Mouse (Mus musculus) E14TG2a.4 (cell line): Measurements from ENCODE around the gene Cpne7.
A peak's percentile ranks its signal among the peaks of the same experiment; 100 is the strongest.

Source experiments
- H3K27me3 ChIP-seq: 2 replicates; pipeline ENCODE4 v1.6.1; 2014; ENCODE audit warnings: low read length, control low read depth; ENCODE audit not compliant: insufficient read depth
- H3K36me3 ChIP-seq: 2 replicates; pipeline ENCODE4 v1.6.1; 2014; ENCODE audit warnings: low read length, control low read depth; ENCODE audit not compliant: insufficient read depth
- H3K4me1 ChIP-seq: replicated peaks from 2 replicates; pipeline ENCODE4 v1.6.1; 2014; ENCODE audit warnings: low read depth, low read length, control low read depth
- H3K4me3 ChIP-seq: replicated peaks from 2 replicates; pipeline ENCODE4 v1.5.1; 2014; ENCODE audit warnings: mild to moderate bottlenecking, low read length
- H3K9me3 ChIP-seq: 2 replicates; pipeline ENCODE4 v1.6.1; 2014; ENCODE audit warnings: low read length, control low read depth
- CTCF ChIP-seq: conservative IDR thresholded peaks from 2 replicates; pipeline ENCODE4 v1.5.1; 2014; ENCODE audit warnings: low read length
- NANOG ChIP-seq: IDR thresholded peaks from 2 replicates; pipeline ENCODE4 v1.6.1; 2014; ENCODE audit warnings: borderline replicate concordance, low read length, mixed read lengths
- POU5F1 ChIP-seq: IDR thresholded peaks from 2 replicates; pipeline ENCODE4 v1.6.1; 2014; ENCODE audit warnings: low read length, borderline replicate concordance

Gene Cpne7

DNA sequence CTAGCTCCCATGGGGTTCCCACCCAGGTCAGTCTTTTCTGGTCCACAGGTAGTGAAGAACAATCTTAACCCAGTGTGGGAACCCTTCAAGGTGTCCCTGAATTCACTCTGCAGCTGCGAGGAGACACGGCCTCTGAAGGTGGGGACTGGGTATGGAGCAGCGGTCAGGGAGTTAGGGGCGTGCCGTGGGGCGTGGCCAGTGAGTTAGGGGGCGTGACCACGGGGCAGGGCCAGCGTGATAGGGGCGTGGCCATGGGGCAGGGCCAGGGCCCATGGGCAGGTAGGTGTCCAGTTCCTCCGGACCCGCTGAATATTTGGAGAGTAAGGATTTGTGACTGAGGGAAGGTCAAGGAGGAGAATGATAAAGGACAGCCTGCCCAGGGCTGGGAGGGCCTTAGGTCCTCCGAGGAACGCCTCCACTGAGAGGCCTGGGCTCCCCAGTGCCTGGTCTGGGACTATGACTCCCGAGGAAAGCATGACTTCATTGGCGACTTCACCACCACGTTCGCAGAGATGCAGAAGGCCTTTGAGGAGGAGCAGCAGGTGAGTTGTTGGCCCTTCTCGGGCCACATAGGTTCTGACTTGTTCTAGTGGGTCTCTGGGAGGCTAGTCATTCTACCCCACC lies 9.1 kb downstream of the Cpne7 start:
- Histone ChIP-seq H3K36me3 (no peaks in the 10 kb centered on the region), H3K9me3 (no peaks in the 10 kb centered on the region), H3K27me3 (peaks cover 47% of the 10 kb centered on the region), H3K4me3 (peak overlapping the region; percentile 57), H3K4me1 (peaks cover 27% of the 10 kb centered on the region)
- TF ChIP-seq POU5F1 (no peak), NANOG (no peak), CTCF (no peak)

DNA sequence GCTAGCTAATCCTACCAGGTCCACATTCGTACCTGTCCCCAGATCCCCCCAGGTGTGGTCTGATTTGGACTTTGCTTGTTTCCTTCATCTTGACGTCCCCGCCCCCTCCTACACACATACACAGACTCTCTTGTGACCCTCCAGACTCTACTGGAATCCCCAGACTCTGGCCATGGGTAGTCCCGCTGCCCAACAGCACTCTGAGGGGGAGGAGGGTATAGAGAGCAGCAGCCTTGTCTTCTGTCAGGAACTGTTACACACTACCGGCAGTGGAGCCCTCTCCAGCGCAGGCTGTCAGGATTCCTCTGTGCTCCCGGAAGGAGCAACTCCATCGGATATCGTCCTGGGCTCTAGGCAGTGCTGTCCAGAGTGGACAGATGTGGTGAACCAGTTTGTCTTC lies 13.9 kb downstream of the Cpne7 start:
- H3K9me3 ChIP-seq: peaks cover 8% of the 10 kb centered on the region
- no peak for TF ChIP-seq NANOG
- no peak for TF ChIP-seq POU5F1
- TF ChIP-seq CTCF: no peak
- H3K36me3 ChIP-seq: no peaks in the 10 kb centered on the region
- H3K4me1 ChIP-seq: peaks cover 21% of the 10 kb centered on the region
- H3K27me3 ChIP-seq: peaks cover 21% of the 10 kb centered on the region; the same call in 1 of the 2 replicates
- no peak overlapping the region for H3K4me3 ChIP-seq

DNA sequence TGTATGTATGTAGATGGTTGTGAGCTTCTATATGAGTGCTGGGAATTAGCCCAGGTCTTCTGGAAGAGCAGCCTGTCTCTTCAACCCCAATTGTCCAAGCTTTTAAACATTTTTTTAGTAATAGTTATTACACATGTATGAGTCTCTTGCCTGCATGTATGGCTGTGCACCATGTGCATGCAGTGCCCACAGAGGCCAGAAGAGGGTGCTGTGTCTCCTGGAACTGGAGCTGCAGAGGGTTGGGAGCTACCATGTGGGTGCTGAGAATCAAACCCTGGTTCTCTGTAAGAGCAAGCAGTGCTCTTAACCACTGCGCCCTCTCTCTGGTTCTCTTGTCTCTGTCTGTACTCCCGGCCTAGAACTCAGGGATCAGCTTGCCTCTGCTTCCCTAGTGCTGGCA lies 15.8 kb downstream of the Cpne7 start:
- Histone ChIP-seq H3K4me3 (no peak overlapping the region), H3K36me3 (no peaks in the 10 kb centered on the region), H3K27me3 (peaks cover 20% of the 10 kb centered on the region; the same call in 1 of the 2 replicates), H3K4me1 (peaks cover 9% of the 10 kb centered on the region), H3K9me3 (peaks cover 24% of the 10 kb centered on the region)
- TF ChIP-seq CTCF (peak; percentile 40), NANOG (no peak)

DNA sequence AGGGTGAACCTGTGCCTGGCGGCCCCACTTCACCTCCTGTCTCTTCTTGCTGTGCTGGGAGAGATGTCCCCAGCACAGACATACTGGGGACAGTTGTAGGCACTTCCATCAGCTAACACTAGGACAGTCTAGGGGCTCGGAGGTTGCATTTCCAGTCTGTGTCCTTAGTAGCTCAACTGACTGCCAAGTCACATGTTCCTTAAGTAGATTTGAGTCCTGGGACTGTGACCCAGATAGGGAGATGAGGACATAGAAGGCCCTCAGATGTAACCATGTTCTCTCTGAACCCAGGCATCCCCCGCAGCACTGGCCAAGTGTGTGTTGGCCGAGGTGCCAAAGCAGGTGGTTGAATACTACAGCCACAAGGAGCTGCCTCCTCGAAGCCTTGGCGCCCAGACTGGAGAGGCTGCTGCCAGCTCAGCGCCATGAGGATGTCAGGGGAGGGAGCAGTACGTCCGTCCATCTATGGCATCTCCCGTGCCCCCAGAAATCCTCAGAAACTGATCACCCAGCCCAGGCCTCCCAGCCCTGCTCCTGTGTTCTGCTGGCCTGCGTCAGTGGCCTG lies 17.1 kb downstream of the Cpne7 start:
- Histone ChIP-seq H3K27me3 (peaks cover 13% of the 10 kb centered on the region; the same call in 1 of the 2 replicates), H3K4me1 (peaks cover 9% of the 10 kb centered on the region), H3K4me3 (no peak overlapping the region), H3K36me3 (no peaks in the 10 kb centered on the region), H3K9me3 (peaks cover 37% of the 10 kb centered on the region)
- TF ChIP-seq POU5F1: no peak
- no peak for TF ChIP-seq NANOG
- TF ChIP-seq CTCF: no peak

DNA sequence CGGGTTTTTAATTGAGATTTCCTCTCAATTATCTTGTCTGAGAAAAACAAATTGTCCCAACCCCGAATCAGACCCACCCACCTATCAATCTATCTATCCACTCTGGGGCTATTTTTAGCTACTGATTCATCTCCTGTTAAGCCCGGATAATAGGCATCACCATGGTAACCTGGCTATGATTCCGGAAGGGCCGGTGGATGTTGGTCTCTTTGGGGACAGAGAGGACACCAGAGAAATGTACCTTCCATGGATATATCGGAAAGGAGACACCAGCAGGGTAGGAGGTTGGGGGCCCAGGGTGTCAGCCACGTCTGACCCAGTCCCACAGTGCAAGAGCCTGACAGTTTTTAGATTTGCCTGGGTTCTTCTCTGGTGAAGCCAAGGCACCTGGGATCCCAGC lies 18.2 kb downstream of the Cpne7 start:
- Histone ChIP-seq H3K27me3 (peaks cover 7% of the 10 kb centered on the region; the same call in 1 of the 2 replicates), H3K36me3 (no peaks in the 10 kb centered on the region), H3K9me3 (peaks cover 48% of the 10 kb centered on the region), H3K4me1 (peaks cover 9% of the 10 kb centered on the region), H3K4me3 (no peak overlapping the region)
- no peak for TF ChIP-seq CTCF
- no peak for TF ChIP-seq POU5F1
- no peak for TF ChIP-seq NANOG

DNA sequence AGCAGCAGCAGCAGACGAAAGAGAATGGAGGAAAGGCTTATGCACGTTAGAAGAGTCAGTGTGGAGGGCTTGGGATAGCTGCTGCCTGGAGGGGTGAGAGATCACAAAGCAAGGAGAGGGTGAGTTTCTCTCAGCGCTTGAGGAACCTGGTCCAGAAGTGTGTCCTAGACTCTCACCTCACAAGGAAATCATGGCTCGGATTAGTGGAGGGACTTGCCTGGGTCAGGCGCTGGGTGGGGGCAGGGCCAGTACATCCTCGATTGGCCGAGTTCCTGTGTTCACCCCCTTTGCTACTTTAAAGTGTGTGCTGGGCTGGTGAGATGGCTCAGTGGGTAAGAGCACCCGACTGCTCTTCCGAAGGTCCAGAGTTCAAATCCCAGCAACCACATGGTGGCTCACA lies 18.6 kb downstream of the Cpne7 start:
- Histone ChIP-seq H3K27me3 (peaks cover 6% of the 10 kb centered on the region; the same call in 1 of the 2 replicates), H3K4me3 (no peak overlapping the region), H3K36me3 (no peaks in the 10 kb centered on the region), H3K9me3 (peaks cover 52% of the 10 kb centered on the region), H3K4me1 (peaks cover 8% of the 10 kb centered on the region)
- TF ChIP-seq NANOG (no peak), POU5F1 (no peak), CTCF (no peak)

DNA sequence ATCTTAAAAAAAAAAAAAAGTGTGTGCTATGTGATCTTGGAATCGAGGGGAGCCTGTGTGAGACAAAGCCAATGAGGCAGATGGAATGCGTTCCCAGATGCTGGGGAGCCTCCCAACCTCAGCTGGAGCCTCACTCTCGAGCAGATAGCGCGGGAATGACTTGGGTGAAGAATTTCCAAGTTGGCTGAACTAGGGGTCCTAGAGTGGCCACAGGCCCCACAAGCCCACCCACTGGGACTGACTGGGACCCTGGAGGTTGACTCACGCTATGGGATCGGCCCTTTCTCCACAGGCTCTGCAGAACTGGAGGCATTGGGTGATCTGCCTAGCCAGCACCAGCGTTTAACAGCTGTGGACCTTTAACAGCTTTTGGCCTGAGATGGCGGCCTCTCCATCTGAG lies 19.1 kb downstream of the Cpne7 start:
- TF ChIP-seq POU5F1 (no peak), NANOG (no peak), CTCF (no peak)
- Histone ChIP-seq H3K4me1 (peaks cover 3% of the 10 kb centered on the region), H3K36me3 (no peaks in the 10 kb centered on the region), H3K9me3 (peaks cover 57% of the 10 kb centered on the region), H3K27me3 (0 out of 2 replicates have a peak, but pooled peaks cover 3% of the 10 kb centered on the region), H3K4me3 (no peak overlapping the region)

DNA sequence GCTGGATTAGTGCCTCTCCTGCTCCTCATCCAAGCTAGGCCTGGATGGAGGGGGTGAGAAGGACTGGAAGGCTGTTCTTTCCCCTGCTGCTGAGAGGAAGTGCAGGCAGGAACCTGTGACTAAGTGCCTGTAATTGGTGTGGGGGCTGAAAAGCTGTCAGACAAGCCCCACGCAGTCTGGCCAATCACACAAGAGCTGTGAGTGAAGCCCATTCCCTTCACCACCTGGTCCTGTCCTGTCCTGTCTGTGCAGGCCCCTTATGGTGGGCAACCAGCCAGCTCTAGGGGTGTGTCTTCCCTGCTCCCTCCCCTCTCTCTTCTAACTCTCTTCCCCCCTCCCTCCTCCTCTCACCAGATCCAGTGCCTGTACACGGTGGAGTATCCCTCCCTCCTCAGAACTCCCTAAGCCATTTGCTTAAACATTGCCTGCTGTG lies 20.5 kb downstream of the Cpne7 start:
- Histone ChIP-seq H3K4me3 (no peak overlapping the region), H3K27me3 (no peaks in the 10 kb centered on the region), H3K4me1 (no peaks in the 10 kb centered on the region), H3K9me3 (peaks cover 71% of the 10 kb centered on the region), H3K36me3 (no peaks in the 10 kb centered on the region)
- no peak for TF ChIP-seq NANOG
- TF ChIP-seq CTCF: no peak
- TF ChIP-seq POU5F1: no peak

DNA sequence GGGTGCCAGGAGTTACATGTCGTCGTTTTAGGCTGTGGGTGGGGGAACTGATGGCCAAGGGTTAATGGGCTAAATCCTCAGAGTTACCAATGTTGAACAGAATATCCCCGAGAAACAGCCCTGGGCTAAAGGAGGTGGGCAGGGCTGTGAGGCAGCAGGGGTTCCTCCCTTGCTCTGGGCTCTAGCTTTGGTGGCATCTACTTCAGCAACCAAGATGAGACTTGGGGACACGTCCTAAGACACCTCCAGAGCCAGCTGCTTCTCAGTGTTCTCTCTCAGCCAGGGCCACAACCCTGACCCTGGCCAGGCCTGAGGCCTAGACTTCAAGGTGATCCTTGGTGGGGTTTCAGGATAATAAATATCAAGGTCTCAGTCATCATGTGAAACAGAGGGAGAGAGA lies 21.6 kb downstream of the Cpne7 start:
- Histone ChIP-seq H3K4me3 (no peak overlapping the region), H3K9me3 (peaks cover 75% of the 10 kb centered on the region), H3K36me3 (no peaks in the 10 kb centered on the region), H3K27me3 (no peaks in the 10 kb centered on the region), H3K4me1 (no peaks in the 10 kb centered on the region)
- no peak for TF ChIP-seq CTCF
- no peak for TF ChIP-seq NANOG
- TF ChIP-seq POU5F1: no peak
